Mouse (Mus musculus): ENCODE measurements around the gene Rgs3. TPM values are rescaled to one million over a fixed set of nuclear protein-coding genes. Genes with fewer than 3 reads are reported as not detected.

Rgs3 gene
- total RNA-seq, 2 experiments from 2014 or later = 0.30 TPM; not detected in 1

DNA sequence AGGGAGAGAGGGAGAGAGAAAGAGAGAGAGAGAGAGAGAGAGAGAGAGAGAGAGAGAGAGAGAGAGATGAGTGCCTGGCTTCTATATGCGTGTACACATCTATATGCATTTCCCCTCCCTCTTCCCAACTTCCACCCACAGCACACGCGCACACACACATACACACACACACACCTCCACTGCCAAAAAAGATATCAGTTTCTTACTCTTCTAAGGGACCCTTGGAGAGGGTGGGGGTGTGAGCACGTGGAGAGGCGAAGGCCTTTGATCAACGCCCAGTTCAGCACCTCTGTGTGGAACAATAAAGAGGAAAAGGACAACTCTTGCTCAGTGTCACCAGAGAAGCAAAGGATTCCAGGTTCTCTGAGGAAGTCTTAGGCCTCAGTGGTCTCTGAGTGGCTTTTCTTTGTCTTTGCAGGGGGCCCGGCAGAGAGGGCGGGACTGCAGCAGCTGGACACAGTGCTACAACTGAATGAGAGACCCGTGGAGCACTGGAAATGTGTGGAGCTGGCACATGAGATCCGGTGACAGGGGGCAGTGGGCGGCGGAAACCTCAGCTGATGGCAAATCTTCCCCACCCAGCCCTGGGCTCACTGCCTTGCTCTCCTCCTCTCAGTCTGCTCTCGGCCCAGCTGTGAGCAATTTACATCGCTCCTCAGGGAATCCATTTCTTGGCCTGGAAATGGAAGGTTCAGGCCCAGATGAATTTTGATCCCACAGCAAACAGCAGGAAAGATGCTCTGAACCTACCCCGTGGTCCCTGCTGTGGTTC, 65.2 kb downstream of the Rgs3 start:
- ATAC-seq (replicated peaks; ENCODE audit: low FRiP score, poor library complexity, severe bottlenecking) = no peak

DNA sequence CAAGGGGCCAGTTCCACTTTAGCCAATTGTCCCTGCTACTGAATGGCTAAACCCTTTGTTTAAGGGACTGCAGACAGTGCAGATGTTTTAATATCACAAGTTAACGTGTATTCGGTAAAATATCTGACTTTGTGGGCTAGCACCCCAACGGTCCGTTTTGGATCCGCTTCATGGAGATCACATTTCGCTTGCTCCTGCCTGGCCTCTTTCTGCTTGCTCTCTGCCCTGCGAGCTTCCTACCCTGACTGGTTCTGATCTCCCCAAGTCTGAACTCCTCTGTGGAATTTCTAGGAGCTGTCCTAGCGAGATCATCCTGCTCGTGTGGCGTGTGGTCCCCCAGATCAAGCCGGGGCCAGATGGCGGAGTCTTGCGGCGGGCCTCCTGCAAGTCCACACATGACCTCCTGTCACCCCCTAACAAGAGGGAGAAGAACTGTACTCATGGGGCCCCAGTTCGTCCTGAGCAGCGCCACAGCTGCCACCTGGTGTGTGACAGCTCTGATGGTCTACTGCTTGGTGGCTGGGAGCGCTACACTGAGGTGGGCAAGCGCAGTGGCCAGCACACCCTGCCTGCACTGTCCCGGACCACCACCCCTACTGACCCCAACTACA, 65.9 kb downstream of the Rgs3 start:
- no peak for ATAC-seq (replicated peaks; ENCODE audit: low FRiP score, poor library complexity, severe bottlenecking)

DNA sequence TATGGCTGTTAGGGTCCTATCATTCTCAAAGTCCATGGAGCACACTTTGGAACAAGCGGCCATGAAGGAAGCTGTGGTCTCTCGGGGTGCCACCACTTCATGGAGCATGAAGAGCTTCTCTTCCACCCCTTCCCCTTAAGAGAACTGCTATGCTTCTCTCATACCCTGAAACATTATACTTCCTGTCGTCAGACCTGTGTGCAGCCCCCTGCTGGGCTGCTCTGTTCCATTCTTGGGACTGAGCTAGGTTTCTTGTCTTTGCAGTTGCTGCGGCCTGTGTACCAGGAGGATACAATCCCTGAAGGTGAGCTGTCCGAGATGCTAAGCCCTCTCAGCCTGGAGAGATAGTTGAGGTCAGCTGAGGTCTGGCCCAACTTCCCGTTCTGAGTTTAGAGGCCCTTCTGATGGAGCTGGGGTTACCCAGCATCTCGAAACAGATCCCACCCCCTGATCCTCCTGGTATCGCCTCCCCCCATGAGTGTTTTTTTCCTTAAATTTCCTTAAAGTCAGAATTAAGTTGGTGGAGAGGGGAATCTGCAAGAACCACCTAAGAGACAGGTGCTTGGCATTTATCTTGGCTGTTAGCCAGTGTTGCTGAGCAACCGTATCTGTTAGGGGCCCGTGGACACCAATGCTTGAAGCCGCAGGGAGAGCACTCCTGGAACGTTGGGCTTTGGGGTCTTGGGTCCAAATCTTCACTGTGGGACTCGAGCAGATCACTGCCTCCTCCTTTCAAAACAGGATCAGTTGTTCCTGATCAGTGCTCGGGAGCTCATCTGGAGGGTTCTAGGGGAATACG, 66.8 kb downstream of the Rgs3 start:
- no peak for ATAC-seq (replicated peaks; ENCODE audit: low FRiP score, poor library complexity, severe bottlenecking)

DNA sequence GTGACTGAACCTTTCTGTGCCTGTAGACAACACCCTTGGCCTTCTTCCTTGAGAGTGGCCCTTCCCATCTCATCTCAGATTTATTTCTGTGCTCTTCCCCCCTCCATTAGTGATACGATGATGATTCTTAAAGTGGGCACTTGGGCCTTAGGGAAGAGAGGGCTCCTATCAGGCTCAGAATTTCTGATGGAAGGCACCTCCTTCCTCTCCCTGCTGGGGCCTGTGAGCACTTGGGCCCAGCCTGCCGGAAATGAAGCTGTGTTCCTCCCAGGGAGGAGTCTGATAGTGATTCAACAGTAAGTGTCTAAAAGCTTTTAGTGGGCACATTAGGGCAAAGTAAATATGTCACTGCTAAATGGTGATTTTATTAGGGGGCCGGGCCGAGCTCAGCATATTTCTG, 67.7 kb downstream of the Rgs3 start:
- no peak for ATAC-seq (replicated peaks; ENCODE audit: low FRiP score, poor library complexity, severe bottlenecking)

DNA sequence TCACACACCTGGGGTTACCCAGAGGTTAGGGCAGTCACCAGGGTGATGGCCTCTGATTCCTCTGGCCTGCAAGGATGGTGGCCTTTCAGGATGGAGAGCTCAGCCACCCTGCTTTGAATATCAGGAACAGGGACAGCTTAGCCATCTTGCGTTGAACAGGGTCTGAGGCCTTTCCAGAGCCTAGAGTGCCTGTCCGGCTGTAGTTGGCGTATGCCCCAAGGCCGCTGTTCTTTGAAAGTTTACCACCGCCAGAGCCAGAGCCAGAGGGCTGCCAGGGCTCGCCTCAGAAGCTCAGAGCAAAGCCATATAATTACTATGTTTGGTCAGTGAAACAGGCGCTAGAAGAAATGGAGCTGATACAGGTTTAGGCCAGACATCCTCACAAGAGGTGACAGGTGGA, 68.9 kb downstream of the Rgs3 start:
- no peak for ATAC-seq (replicated peaks; ENCODE audit: low FRiP score, poor library complexity, severe bottlenecking)

DNA sequence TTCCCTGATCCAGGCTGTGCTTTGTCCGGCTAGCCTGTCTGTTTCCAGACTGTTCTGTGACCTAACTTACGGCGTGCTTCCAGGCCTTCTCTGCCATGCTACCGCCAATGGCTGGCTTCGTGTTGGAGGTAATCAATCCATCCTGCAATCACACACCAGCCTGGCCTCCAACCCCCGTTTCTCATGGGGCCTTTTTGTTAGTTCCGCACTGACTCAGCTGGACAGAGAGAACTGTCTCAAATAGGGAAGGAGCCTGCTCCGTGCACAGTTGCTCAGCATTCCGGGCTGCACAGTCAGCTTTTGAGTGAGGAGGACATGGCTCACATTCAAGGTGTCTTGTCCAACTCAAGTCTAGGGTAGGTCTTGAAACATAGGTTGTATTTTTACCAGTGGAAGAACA, 69.8 kb downstream of the Rgs3 start:
- ATAC-seq (replicated peaks; ENCODE audit: low FRiP score, poor library complexity, severe bottlenecking) = no peak

GRCm38 (mm10) chr4:62629905-62630304, 70.3 kb downstream of the Rgs3 start:
- no peak for ATAC-seq (replicated peaks; ENCODE audit: low FRiP score, poor library complexity, severe bottlenecking)

DNA sequence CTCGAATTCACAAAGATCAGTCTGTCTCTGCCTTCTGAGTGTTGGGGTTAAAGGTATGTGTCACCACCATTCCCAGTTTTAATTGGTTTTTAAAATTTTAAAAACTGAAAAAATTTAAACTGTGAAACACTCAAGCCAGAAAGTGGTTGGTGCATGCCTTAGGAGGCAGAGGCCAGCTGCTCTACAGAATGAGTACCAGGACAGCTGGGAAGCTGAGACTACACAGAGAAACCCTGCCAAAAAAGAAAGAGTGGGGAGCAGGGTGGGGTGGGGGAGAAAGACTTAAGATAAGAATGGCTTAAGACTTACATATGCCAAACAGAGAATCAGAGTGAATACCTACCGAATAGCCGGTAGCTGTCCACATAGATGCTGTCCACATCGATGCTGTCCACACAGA, 73.6 kb downstream of the Rgs3 start:
- ATAC-seq (replicated peaks; ENCODE audit: low FRiP score, poor library complexity, severe bottlenecking) = no peak

- no peak for ATAC-seq (replicated peaks; ENCODE audit: low FRiP score, poor library complexity, severe bottlenecking)
Observed at GRCm38 (mm10) chr4:62634054-62634591, 74.5 kb downstream of the Rgs3 start.

- no peak for ATAC-seq (replicated peaks; ENCODE audit: low FRiP score, poor library complexity, severe bottlenecking)
Observed at GRCm38 (mm10) chr4:62634840-62635239, 75.2 kb downstream of the Rgs3 start.

DNA sequence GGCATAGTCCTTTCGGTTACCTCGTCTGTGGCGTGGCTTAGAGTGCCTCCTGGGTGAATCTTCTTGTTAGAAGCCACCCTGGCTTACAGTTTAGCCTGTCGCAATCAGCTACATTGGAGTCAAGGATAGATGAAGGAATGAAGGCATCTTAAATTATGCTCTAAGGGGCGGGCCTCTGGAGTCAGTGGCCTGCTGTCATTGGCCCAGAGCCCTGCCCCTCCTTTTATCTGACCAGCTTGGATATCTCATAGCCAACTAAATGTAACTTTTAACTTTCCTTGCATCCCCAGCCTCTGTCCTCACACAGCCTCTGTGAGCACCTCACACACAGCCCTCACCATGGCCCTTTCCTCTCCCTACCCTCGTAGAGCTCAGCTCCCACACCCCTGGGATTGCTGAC, 76.4 kb downstream of the Rgs3 start:
- no peak for ATAC-seq (replicated peaks; ENCODE audit: low FRiP score, poor library complexity, severe bottlenecking)

- ATAC-seq (replicated peaks; ENCODE audit: low FRiP score, poor library complexity, severe bottlenecking) = no peak
Observed at GRCm38 (mm10) chr4:62637856-62638604, 78.4 kb downstream of the Rgs3 start.

DNA sequence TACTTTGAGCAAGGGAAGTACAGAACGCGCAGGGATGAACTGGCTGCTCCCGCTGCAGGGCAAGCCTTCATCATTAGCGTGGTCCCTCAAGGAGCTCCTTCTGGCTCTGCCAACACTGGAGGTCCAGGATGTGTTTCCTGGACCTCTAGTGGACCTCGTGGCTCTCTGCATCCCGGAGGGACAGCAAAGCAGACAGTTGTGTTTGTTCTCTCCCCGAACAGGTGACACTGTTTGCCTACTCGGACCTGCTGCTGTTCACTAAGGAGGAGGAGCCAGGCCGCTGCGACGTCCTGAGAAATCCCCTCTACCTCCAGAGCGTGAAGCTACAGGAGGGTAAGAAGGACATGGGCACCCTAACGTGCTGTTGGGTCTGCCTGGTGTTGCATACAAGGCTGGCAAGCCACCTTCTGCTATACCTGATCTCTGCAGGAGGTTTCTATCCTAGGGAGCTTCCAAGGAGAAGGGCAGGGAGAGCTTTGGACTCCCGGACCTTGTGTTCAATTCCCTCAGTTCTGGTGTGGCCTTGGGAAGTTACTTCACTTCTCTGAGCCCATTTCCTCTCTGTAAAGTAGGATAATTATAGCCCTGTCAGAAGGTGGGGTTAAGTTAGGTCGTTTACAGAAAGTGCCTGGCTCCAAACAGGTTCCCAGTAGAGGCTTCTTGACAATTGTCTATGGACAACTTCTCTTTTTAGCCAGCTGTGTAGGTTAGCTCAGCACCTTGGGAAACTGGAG, 81.0 kb downstream of the Rgs3 start:
- no peak for ATAC-seq (replicated peaks; ENCODE audit: low FRiP score, poor library complexity, severe bottlenecking)

GRCm38 (mm10) chr4:62641230-62641589, 81.6 kb downstream of the Rgs3 start:
- no peak for ATAC-seq (replicated peaks; ENCODE audit: low FRiP score, poor library complexity, severe bottlenecking)

GRCm38 (mm10) chr4:62641656-62642055, 82.0 kb downstream of the Rgs3 start:
- ATAC-seq (replicated peaks; ENCODE audit: low FRiP score, poor library complexity, severe bottlenecking) = no peak

DNA sequence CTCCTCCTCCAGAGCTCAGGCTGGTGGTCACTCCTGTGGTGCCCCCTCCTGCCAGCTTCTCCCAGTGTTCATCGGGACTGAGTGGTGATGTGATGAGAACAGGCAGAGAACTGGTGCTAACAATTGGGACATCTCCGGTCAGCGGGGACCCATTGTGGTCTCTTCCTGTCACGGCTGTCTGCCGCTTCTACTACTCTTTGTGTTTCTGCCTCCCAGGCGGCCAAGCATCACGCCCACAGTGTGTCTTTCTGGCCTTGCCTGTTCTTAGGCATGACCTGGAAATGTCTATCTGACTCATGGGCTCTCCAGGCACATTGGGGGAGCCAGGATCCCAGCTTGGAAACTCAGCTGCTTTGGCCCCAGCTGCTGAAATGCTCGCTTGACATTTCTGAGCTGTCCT, 83.8 kb downstream of the Rgs3 start:
- ATAC-seq (replicated peaks; ENCODE audit: low FRiP score, poor library complexity, severe bottlenecking) = no peak

- no peak for ATAC-seq (replicated peaks; ENCODE audit: low FRiP score, poor library complexity, severe bottlenecking)
Observed at GRCm38 (mm10) chr4:62644031-62644793, 84.6 kb downstream of the Rgs3 start.

- ATAC-seq (replicated peaks; ENCODE audit: low FRiP score, poor library complexity, severe bottlenecking) = no peak
Observed at GRCm38 (mm10) chr4:62646556-62647248, 87.1 kb downstream of the Rgs3 start.
